9 mouse cellular contexts compared by ENCODE assay signal in the genomic region with DNA sequence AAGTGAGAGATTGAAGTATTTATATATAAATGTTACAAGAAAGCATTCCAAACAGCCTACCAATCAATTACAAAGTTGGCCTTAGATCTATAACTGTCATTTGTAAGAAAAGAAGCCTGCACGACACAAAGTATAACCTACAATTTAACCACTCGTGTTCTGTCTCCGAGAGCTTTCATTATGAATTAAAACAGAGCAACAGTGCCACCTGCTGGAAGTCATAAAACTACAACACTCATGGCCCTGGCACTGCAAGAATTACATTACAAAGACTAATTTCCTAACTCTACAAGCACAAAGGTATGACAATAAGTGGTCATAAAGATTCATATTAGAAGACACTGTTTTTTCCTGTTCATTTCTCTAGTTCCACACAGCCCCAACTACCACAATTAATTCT. TPM values are rescaled to one million over a fixed set of nuclear protein-coding genes. Genes with fewer than 3 reads are reported as not detected.
DNase-seq lines count a peak whose midpoint lies in the region; ATAC-seq lines count a peak whose summit lies in the region.
"Had no signal": no experiment of that assay in that cellular context is flagged by ENCODE, and none has a peak within 500 bp of the region (broad histone marks: within the 10 kb centered on the region; RNA-seq: fewer than 3 reads in every experiment).

No protein-coding gene starts in this region.

- H3K9me3 ChIP-seq in midbrain, embryonic 16.5 days (replicated peaks; ENCODE audit: control insufficient read depth, low read length, poor library complexity, severe bottlenecking) = no peaks in the 10 kb centered on the region
- H3K9me3 ChIP-seq: neural tube, embryonic 12.5 days had no signal

- H3K36me3 ChIP-seq in midbrain, embryonic 16.5 days (ENCODE audit: control insufficient read depth, insufficient read depth, low read length) = peaks cover 16% of the 10 kb centered on the region

- H3K4me3 ChIP-seq in midbrain, embryonic 16.5 days (ENCODE audit: low read depth, low read length) = no peak overlapping the region
- H3K4me3 ChIP-seq: neural tube, embryonic 12.5 days had no signal

- H3K9ac ChIP-seq in midbrain, embryonic 16.5 days (ENCODE audit: low read depth, low read length) = no peak overlapping the region
- H3K9ac ChIP-seq: neural tube, embryonic 12.5 days had no signal

- peak; percentile 67; the same call in 1 of the 2 replicates for ATAC-seq in midbrain, embryonic 16.5 days

- H3K4me2 ChIP-seq in midbrain, embryonic 16.5 days (ENCODE audit: low read length) = no peak overlapping the region
- H3K4me2 ChIP-seq: neural tube, embryonic 12.5 days had no signal

- 9% methylated on average over 3 of the region's 3 CpGs for WGBS in midbrain, embryonic 16.5 days

- intact Hi-C loops in heart, postnatal 10 days (cut with DNase I) = no loop called here

- H3K4me1 ChIP-seq in midbrain, embryonic 16.5 days (ENCODE audit: control insufficient read depth, insufficient read depth, low read length) = peaks cover 5% of the 10 kb centered on the region
- H3K4me1 ChIP-seq: neural tube, embryonic 12.5 days had no signal

- peak; percentile 51 for DNase-seq in left cerebral cortex, adult 11 months (ENCODE audit: low spot score)
- DNase-seq in left cerebral cortex, adult 8-10 months (ENCODE audit: low spot score in 2 of 2) = no peak
- peak; percentile 32 for DNase-seq in Muller cell, postnatal 12 days (ENCODE audit: inconsistent ontology term)
- DNase-seq in cerebellum, postnatal 14 days = peak; percentile 76 to 77
- DNase-seq in heart, postnatal 10 days = peak; percentile 66 to 76
- peak; percentile 33 for DNase-seq in layer of hippocampus, adult 9-10 months (ENCODE audit: low spot score)
- DNase-seq in ovary, postnatal 36 days (ENCODE audit: low spot score) = no peak

- H3K27ac ChIP-seq in midbrain, embryonic 16.5 days (ENCODE audit: low read length) = no peak overlapping the region
- H3K27ac ChIP-seq: neural tube, embryonic 12.5 days had no signal

- no peaks in the 10 kb centered on the region for H3K27me3 ChIP-seq in midbrain, embryonic 16.5 days (ENCODE audit: control insufficient read depth, insufficient read depth, low read depth, low read length)
- H3K27me3 ChIP-seq: neural tube, embryonic 12.5 days had no signal

RNA-seq across cellular contexts. Expression of gene Cdc5l, which starts 30.3 kb away (rescaled TPM):
- total RNA-seq in left cerebral cortex, adult 8-10 months (2022) = 10 to 100 TPM; 50.9 to 62.6 (median 52.9) TPM
- total RNA-seq in heart, postnatal 10 days (2021) = 10 to 100 TPM; 48.4 to 48.7 TPM
- polyA plus RNA-seq in midbrain, embryonic 16.5 days (2015; fragmentation: Nextera tagmentation; extraction: Ambion mirVana) = 58.6 and 67.5 TPM in 2 replicates

Comparison
In these comparisons a context has a peak if more than half of its experiments do, and no peak if none do; other contexts are left out.
1. DNase-seq: peak in left cerebral cortex, adult 11 months (single experiment), Muller cell, postnatal 12 days (single experiment), cerebellum, postnatal 14 days (2 of 2), heart, postnatal 10 days (2 of 2) and layer of hippocampus, adult 9-10 months (single experiment); none in left cerebral cortex, adult 8-10 months (0 of 2) and ovary, postnatal 36 days (single experiment).